Mouse (Mus musculus) embryonic fibroblast, embryonic 13.5 days (primary cell): ENCODE data around the gene Gak.

Source experiments
- CTCF ChIP-seq: IDR thresholded peaks from 2 replicates; pipeline ENCODE4 v1.5.1; 2011; ENCODE audit warnings: mild to moderate bottlenecking, control low read depth, low read length, moderate library complexity, borderline replicate concordance; ENCODE audit not compliant: insufficient read depth
- POLR2A ChIP-seq: IDR thresholded peaks from 2 replicates; pipeline ENCODE4 v1.6.1; 2011; ENCODE audit warnings: low read depth, mild to moderate bottlenecking, control low read depth, low read length, moderate library complexity

DNA sequence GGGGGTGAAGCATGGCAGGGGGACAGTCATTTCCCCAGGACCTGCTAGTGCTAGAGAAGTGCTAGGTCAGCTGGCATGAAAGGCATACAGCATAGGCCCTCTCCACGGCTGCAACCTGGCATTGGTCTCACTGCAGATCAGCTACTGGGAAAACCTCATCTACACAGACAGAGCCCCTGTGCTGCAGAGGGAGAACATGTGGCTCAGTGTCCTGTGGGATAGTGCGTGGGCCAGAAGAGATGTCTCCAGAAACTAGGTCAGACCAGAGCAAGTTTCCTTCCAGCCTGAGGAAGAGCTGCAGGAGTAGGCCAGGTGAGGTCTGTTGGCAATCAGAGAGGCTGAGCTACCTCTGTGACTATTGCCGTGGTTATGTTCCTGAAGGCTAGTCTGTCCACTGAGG lies 107.7 kb downstream of the Gak start:
- TF ChIP-seq CTCF (no peak), POLR2A (no peak)
